Mouse (Mus musculus): ENCODE results near the gene Pde6b. TPM values are rescaled to one million over a fixed set of nuclear protein-coding genes. Genes with fewer than 3 reads are reported as not detected.
A peak's percentile ranks its signal among the peaks of the same experiment; 100 is the strongest.

The Pde6b gene
- polyA plus RNA-seq, 1 experiment from 2014 or later = 0.23 TPM

- Histone ChIP-seq H3K4me2 (replicated peaks; ENCODE audit: low read depth, low read length) (no peak overlapping the region), H3K9ac (ENCODE audit: low read depth, low read length) (no peak overlapping the region), H3K27me3 (ENCODE audit: control insufficient read depth, insufficient read depth, low read length) (peaks cover 49% of the 10 kb centered on the region), H3K9me3 (ENCODE audit: control insufficient read depth, low read length) (no peaks in the 10 kb centered on the region), H3K27ac (ENCODE audit: low read depth, low read length) (no peak overlapping the region), H3K4me1 (ENCODE audit: control insufficient read depth, insufficient read depth, low read length) (0 out of 2 replicates have a peak, but pooled peaks cover 7% of the 10 kb centered on the region), H3K4me3 (ENCODE audit: low read length) (no peak overlapping the region), H3K36me3 (ENCODE audit: control insufficient read depth, insufficient read depth, low read length) (no peaks in the 10 kb centered on the region)
- ATAC-seq (ENCODE audit: low FRiP score, low TSS enrichment) = no peak
- 33% methylated on average over 3 of the region's 3 CpGs for WGBS
Observed at GRCm38 (mm10) chr5:108362330-108362729, 25.9 kb upstream of the Pde6b start.

DNA sequence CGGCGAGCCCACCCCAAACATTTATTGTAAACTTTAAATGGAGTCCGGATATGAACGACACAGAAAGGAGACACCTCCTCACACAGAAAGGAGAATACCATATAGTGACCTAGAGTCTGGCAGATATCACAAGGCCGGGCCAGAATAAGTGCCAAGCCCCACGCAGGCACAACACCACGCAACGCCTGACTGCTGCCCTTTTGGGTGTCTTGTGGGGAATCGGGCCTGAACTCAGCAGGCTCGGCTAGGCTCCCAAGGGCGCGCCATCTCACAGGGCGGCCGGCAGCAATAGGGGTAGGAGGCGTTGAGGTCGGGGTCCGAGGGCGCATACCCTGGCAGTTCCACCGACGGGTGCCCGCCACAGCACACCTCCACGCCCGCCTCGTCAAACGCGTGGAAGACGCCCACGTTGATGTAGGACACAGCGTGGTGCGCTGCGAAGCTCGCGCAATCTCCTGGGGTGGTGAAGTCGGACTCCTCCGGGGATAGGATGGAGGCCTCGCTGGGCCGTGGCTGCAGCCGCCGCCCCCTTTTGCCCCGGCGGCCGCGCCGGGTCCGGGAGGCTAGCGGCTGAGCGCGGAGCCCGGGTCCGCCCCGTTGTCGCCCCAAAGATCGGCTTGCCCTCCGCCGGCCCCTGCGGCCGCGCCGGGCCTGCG lies 21.7 kb upstream of the Pde6b start:
- Histone ChIP-seq H3K4me1 (ENCODE audit: control insufficient read depth, insufficient read depth, low read length) (peaks cover 13% of the 10 kb centered on the region; the same call in 1 of the 2 replicates), H3K4me2 (replicated peaks; ENCODE audit: low read depth, low read length) (peak overlapping the region; percentile 97), H3K9ac (ENCODE audit: low read depth, low read length) (peak overlapping the region; percentile 45), H3K27me3 (ENCODE audit: control insufficient read depth, insufficient read depth, low read length) (peaks cover 87% of the 10 kb centered on the region), H3K27ac (ENCODE audit: low read depth, low read length) (no peak overlapping the region), H3K4me3 (ENCODE audit: low read length) (peak overlapping the region; percentile 56), H3K9me3 (ENCODE audit: control insufficient read depth, low read length) (no peaks in the 10 kb centered on the region), H3K36me3 (ENCODE audit: control insufficient read depth, insufficient read depth, low read length) (no peaks in the 10 kb centered on the region)
- peak; percentile 32 for ATAC-seq (ENCODE audit: low FRiP score, low TSS enrichment)
- WGBS = 2% methylated on average over 60 of the region's 60 CpGs

DNA sequence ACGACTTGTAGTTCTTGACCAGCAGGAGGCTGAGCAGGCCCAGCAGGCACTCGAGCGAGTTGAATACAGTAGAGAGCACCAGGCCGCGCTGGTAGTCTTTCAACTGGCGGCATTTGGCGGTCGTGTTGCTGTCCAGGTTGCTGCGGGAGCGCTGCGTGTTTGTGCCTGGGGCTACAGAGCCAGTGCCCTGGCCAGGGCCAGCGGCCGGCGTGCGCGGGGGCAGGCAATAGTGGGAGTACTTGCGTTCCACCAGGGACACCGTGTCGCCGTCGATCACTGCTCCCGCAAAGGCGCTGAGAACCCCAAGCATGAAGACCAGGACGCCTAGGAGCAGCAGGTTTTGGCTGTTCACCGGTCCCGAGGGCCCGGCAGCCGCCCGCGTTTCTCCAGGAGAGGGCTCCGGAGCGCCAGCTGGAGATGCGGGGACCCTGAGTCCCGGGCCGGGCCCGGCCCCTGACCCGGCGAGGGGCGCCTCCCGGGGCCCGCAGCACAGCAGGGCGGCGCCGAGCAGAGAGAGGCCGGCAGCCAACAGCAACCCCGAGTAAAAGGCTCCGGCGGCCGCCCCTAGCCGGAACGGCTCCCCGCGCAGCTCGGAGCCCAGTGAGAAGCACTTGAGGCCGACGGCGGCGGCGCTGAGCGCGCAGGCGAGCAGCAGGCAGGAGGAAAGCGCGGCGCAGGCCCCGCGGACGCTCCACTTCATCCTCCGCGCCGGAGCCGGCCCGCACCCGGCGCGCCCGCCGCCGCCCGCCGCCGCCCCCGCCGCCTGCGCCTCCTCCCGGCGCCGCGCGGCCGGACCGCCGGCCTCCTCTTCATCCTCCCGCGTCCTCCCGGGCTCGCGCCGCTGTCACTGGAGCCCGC lies 21.0 kb upstream of the Pde6b start:
- Histone ChIP-seq H3K27me3 (ENCODE audit: control insufficient read depth, insufficient read depth, low read length) (peaks cover 94% of the 10 kb centered on the region), H3K27ac (ENCODE audit: low read depth, low read length) (no peak overlapping the region), H3K4me2 (replicated peaks; ENCODE audit: low read depth, low read length) (peak overlapping the region; percentile 97), H3K9me3 (ENCODE audit: control insufficient read depth, low read length) (no peaks in the 10 kb centered on the region), H3K4me1 (ENCODE audit: control insufficient read depth, insufficient read depth, low read length) (peaks cover 13% of the 10 kb centered on the region; the same call in 1 of the 2 replicates), H3K4me3 (ENCODE audit: low read length) (peak overlapping the region; percentile 56), H3K9ac (ENCODE audit: low read depth, low read length) (peak overlapping the region; percentile 45), H3K36me3 (ENCODE audit: control insufficient read depth, insufficient read depth, low read length) (no peaks in the 10 kb centered on the region)
- under 1% methylated on average over 62 of the region's 100 CpGs for WGBS
- peak; percentile 64 for ATAC-seq (ENCODE audit: low FRiP score, low TSS enrichment)

- Histone ChIP-seq H3K4me1 (ENCODE audit: control insufficient read depth, insufficient read depth, low read length) (peaks cover 13% of the 10 kb centered on the region; the same call in 1 of the 2 replicates), H3K4me2 (replicated peaks; ENCODE audit: low read depth, low read length) (peak within 1 kb of the TSS; percentile 97), H3K36me3 (ENCODE audit: control insufficient read depth, insufficient read depth, low read length) (no peaks in the 10 kb centered on the region), H3K9me3 (ENCODE audit: control insufficient read depth, low read length) (no peaks in the 10 kb centered on the region), H3K4me3 (ENCODE audit: low read length) (peak within 1 kb of the TSS; percentile 56), H3K27ac (ENCODE audit: low read depth, low read length) (no peak within 1 kb of the TSS), H3K9ac (ENCODE audit: low read depth, low read length) (peak within 1 kb of the TSS; percentile 45), H3K27me3 (ENCODE audit: control insufficient read depth, insufficient read depth, low read length) (peaks cover 94% of the 10 kb centered on the region)
- peak; percentile 40 for ATAC-seq (ENCODE audit: low FRiP score, low TSS enrichment)
- WGBS = under 1% methylated on average over 34 of the region's 36 CpGs
Observed at GRCm38 (mm10) chr5:108367871-108368332, 20.3 kb upstream of the Pde6b start, which contains the start of gene Gm42517. Gm42517 (minus strand) TSS chr5:108367922.

DNA sequence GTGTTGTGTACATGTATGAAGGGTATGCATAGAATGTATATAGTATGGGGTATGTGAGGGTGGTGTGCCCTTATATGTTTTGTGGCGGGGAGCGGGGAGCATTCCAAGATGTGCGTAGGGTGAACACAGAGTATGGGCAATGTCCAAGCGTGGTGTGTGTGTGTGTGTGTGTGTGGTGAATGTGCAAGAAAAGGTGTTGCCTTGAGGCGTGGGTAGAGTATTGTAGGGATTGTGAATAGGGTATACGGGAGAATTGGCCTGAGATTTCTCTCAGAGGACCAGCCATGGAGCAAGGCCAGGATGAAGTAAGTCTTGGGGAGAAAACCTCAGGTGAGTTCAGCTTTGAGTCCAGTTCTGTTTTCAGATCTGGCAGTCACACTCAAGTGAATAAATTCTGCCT lies 19.7 kb upstream of the Pde6b start:
- Histone ChIP-seq H3K9me3 (ENCODE audit: control insufficient read depth, low read length) (no peaks in the 10 kb centered on the region), H3K36me3 (ENCODE audit: control insufficient read depth, insufficient read depth, low read length) (no peaks in the 10 kb centered on the region), H3K9ac (ENCODE audit: low read depth, low read length) (no peak overlapping the region), H3K27ac (ENCODE audit: low read depth, low read length) (no peak overlapping the region), H3K4me2 (replicated peaks; ENCODE audit: low read depth, low read length) (peak overlapping the region; percentile 44), H3K27me3 (ENCODE audit: control insufficient read depth, insufficient read depth, low read length) (peaks cover 89% of the 10 kb centered on the region), H3K4me1 (ENCODE audit: control insufficient read depth, insufficient read depth, low read length) (peaks cover 13% of the 10 kb centered on the region; the same call in 1 of the 2 replicates), H3K4me3 (ENCODE audit: low read length) (peak overlapping the region; percentile 34)
- WGBS = 6% methylated on average over 6 of the region's 6 CpGs
- ATAC-seq (ENCODE audit: low FRiP score, low TSS enrichment) = no peak

DNA sequence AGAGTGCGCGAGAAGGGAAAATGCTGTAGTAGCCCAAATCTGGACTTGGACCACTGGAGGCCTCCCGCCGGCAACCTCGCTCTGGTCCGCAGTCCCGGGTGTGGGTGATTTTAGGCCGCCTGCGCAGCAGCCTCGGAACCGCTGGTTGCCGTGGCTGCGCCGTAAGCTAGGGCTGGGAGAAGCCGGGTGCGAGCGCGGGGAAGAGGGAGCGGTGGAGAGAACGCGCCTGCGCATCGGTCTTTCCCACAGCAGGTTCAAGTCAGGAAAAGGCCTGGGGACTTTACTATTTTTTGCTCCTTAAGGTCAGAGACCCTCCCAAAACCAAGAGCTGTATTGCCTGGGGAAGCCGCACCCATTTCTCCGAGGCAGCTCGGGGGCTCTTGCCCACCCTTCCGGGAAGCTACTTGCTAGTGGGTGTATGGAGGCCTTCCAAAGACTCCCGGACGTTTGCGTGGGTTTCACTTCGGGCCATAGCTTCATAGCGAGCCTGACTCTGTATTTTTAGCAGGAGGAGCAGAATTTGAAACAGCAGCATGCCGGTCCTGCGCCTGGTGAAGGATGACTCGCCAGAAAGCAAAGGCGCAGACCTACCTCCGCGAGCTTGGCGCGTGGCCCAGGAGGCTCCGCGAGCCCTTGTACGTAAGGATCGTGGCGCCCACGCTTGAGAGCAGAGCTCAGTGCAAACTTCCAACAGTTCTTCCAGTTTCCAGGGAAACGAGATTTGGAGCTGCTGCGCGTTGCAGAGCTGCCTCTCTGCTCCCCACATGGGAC lies 19.2 kb upstream of the Pde6b start:
- WGBS = 1% methylated on average over 49 of the region's 49 CpGs
- Histone ChIP-seq H3K36me3 (ENCODE audit: control insufficient read depth, insufficient read depth, low read length) (no peaks in the 10 kb centered on the region), H3K27ac (ENCODE audit: low read depth, low read length) (no peak overlapping the region), H3K4me1 (ENCODE audit: control insufficient read depth, insufficient read depth, low read length) (peaks cover 13% of the 10 kb centered on the region; the same call in 1 of the 2 replicates), H3K9me3 (ENCODE audit: control insufficient read depth, low read length) (no peaks in the 10 kb centered on the region), H3K9ac (ENCODE audit: low read depth, low read length) (no peak overlapping the region), H3K27me3 (ENCODE audit: control insufficient read depth, insufficient read depth, low read length) (peaks cover 85% of the 10 kb centered on the region), H3K4me3 (ENCODE audit: low read length) (peak overlapping the region; percentile 34), H3K4me2 (replicated peaks; ENCODE audit: low read depth, low read length) (peak overlapping the region; percentile 44)
- ATAC-seq (ENCODE audit: low FRiP score, low TSS enrichment) = no peak

- Histone ChIP-seq H3K9ac (ENCODE audit: low read depth, low read length) (no peak overlapping the region), H3K4me1 (ENCODE audit: control insufficient read depth, insufficient read depth, low read length) (peaks cover 13% of the 10 kb centered on the region; the same call in 1 of the 2 replicates), H3K4me3 (ENCODE audit: low read length) (no peak overlapping the region), H3K9me3 (ENCODE audit: control insufficient read depth, low read length) (no peaks in the 10 kb centered on the region), H3K36me3 (ENCODE audit: control insufficient read depth, insufficient read depth, low read length) (no peaks in the 10 kb centered on the region), H3K4me2 (replicated peaks; ENCODE audit: low read depth, low read length) (no peak overlapping the region), H3K27ac (ENCODE audit: low read depth, low read length) (no peak overlapping the region), H3K27me3 (ENCODE audit: control insufficient read depth, insufficient read depth, low read length) (peaks cover 76% of the 10 kb centered on the region)
- under 1% methylated on average over 6 of the region's 6 CpGs for WGBS
- no peak for ATAC-seq (ENCODE audit: low FRiP score, low TSS enrichment)
Observed at GRCm38 (mm10) chr5:108369964-108370363, 18.2 kb upstream of the Pde6b start.

DNA sequence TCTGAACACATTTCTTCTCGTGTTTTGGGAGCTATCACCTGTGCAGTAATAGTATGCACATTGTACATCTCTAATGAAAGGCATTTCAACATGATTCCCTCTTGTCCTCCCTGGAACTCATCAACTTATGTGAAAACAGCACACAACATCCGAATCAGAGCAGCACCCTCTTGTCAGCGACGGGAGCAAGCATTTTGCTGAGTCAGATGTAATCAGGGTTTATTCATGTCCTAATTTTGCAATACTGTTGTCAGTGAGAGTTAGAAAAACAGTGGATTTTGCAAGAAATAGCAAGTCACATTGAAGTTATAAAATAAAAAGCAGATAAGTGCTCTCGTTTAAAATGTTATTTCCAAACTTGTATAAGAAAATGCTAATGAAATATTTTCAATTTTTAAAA lies 14.1 kb upstream of the Pde6b start:
- Histone ChIP-seq H3K36me3 (ENCODE audit: control insufficient read depth, insufficient read depth, low read length) (no peaks in the 10 kb centered on the region), H3K4me2 (replicated peaks; ENCODE audit: low read depth, low read length) (no peak overlapping the region), H3K9ac (ENCODE audit: low read depth, low read length) (no peak overlapping the region), H3K9me3 (ENCODE audit: control insufficient read depth, low read length) (no peaks in the 10 kb centered on the region), H3K27me3 (ENCODE audit: control insufficient read depth, insufficient read depth, low read length) (peaks cover 46% of the 10 kb centered on the region), H3K27ac (ENCODE audit: low read depth, low read length) (no peak overlapping the region), H3K4me3 (ENCODE audit: low read length) (no peak overlapping the region), H3K4me1 (ENCODE audit: control insufficient read depth, insufficient read depth, low read length) (no peaks in the 10 kb centered on the region)
- no peak for ATAC-seq (ENCODE audit: low FRiP score, low TSS enrichment)
- 75% methylated on average over 5 of the region's 5 CpGs for WGBS
